Comparison of ENCODE assay signal across 8 mouse cellular contexts in the genomic region with DNA sequence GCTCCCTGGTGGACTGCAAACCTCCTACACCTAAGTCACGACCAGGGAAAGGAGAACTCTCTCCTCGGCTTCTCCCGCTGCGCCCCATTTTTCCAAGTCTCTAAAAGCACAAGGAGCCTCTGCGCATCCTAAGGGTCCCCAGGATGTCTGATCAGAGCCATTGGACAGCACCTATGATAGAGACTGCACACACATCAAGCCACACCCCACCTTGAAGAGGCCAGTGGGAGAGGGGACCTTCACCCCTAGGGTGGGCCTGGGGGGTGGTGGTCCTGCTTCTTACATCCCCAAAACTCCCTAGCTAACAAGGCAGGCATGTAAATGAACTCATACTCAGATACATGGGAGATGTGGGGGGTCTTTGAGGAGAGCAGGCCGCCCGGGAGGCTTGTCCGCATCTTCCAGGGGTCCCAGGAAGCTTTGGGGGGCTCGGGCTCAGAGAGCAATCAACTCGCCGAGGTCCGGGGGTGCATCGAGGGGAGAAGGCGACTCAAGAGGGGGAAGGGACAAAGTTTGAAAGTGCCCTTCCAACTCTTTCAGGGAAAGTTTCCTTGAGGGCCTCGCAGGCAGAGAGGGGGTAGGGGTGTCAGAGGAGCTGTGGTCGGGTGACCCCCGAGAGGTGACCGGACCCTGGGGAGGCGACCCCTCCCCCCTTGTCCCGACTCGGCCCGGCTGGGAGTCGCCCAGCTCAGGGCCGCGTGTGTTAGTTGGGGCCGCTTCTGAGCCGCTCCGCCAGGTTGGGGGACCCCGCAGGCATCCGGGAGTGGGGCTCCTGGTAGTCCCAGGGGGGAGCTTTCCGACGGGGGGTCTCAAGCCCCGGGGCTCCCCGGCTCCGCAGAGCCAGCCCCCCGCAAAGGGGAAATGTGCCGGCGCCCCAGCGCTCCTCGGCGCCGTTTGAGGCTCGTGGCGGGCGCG. TPM values are rescaled to one million over a fixed set of nuclear protein-coding genes. Genes with fewer than 3 reads are reported as not detected.
DNase-seq lines count a peak whose midpoint lies in the region; ATAC-seq lines count a peak whose summit lies in the region.

No protein-coding gene starts in this region.

- peaks cover 46% of the 10 kb centered on the region for H3K4me1 ChIP-seq in heart, embryonic 12.5 days (replicated peaks)
- H3K4me1 ChIP-seq in kidney, embryonic 15.5 days, result peaks cover 60% of the 10 kb centered on the region
- peaks cover 65% of the 10 kb centered on the region for H3K4me1 ChIP-seq in midbrain, embryonic 10.5 days

- peak; percentile 10; the same call in 1 of the 2 replicates for ATAC-seq in heart, embryonic 12.5 days (ENCODE audit: insufficient number of reproducible peaks, low FRiP score)
- no peak for ATAC-seq in kidney, embryonic 15.5 days (replicated peaks; ENCODE audit: low FRiP score)
- ATAC-seq in erythroid progenitor cell, adult 5-6 weeks (replicated peaks; ENCODE audit: low FRiP score, poor library complexity, severe bottlenecking), result no peak

- peak overlapping the region; percentile 74 for H3K4me3 ChIP-seq in heart, embryonic 12.5 days
- H3K4me3 ChIP-seq in kidney, embryonic 15.5 days (replicated peaks), result peak overlapping the region; percentile 66
- H3K4me3 ChIP-seq in midbrain, embryonic 10.5 days, result peak overlapping the region; percentile 85

- WGBS in heart, embryonic 12.5 days, result 5% methylated on average over 41 of the region's 46 CpGs
- 5% methylated on average over 45 of the region's 46 CpGs for WGBS in kidney, embryonic 15.5 days
- WGBS in midbrain, embryonic 10.5 days, result 6% methylated on average over 46 of the region's 46 CpGs

- H3K27me3 ChIP-seq in heart, embryonic 12.5 days (replicated peaks), result 0 out of 2 replicates have a peak, but pooled peaks cover 7% of the 10 kb centered on the region
- H3K27me3 ChIP-seq in kidney, embryonic 15.5 days, result no peaks in the 10 kb centered on the region
- peaks cover 40% of the 10 kb centered on the region for H3K27me3 ChIP-seq in midbrain, embryonic 10.5 days (ENCODE audit: low read depth, poor library complexity, severe bottlenecking)

- H3K4me2 ChIP-seq in heart, embryonic 12.5 days, result peak overlapping the region; percentile 96
- peak overlapping the region; percentile 97 for H3K4me2 ChIP-seq in kidney, embryonic 15.5 days

- H3K36me3 ChIP-seq in heart, embryonic 12.5 days, result no peaks in the 10 kb centered on the region
- H3K36me3 ChIP-seq in kidney, embryonic 15.5 days, result no peaks in the 10 kb centered on the region
- no peaks in the 10 kb centered on the region for H3K36me3 ChIP-seq in midbrain, embryonic 10.5 days

- peak overlapping the region; percentile 99 for H3K9ac ChIP-seq in heart, embryonic 12.5 days
- peak overlapping the region; percentile 99 for H3K9ac ChIP-seq in kidney, embryonic 15.5 days

- H3K27ac ChIP-seq in heart, embryonic 12.5 days (ENCODE audit: poor library complexity, severe bottlenecking), result peak overlapping the region; percentile 96
- peak overlapping the region; percentile 95 for H3K27ac ChIP-seq in kidney, embryonic 15.5 days
- H3K27ac ChIP-seq in midbrain, embryonic 10.5 days (replicated peaks), result peak overlapping the region; percentile 100

- no peaks in the 10 kb centered on the region for H3K9me3 ChIP-seq in heart, embryonic 12.5 days (replicated peaks)
- no peaks in the 10 kb centered on the region for H3K9me3 ChIP-seq in kidney, embryonic 15.5 days (replicated peaks)
- no peaks in the 10 kb centered on the region for H3K9me3 ChIP-seq in midbrain, embryonic 10.5 days (replicated peaks)

- peak; percentile 43 for DNase-seq in ovary, postnatal 10 days (ENCODE audit: low spot score)
- DNase-seq in ovary, adult 18-20 months (ENCODE audit: low spot score), result no peak
- peak; percentile 63 for DNase-seq in cerebellum, adult 8-10 months
- peak; percentile 55 for DNase-seq in midbrain, embryonic 10.5 days (ENCODE audit: low spot score)
- DNase-seq in right cerebral cortex, postnatal 25 days, result no peak

RNA-seq across cellular contexts. Expression of gene H1f0, which starts 0.7 kb away (rescaled TPM):
- 294 and 300 TPM in 2 replicates for polyA plus RNA-seq in heart, embryonic 12.5 days (2016; fragmentation: Nextera tagmentation; extraction: Ambion mirVana)
- 513 and 545 TPM in 2 replicates for polyA plus RNA-seq in kidney, embryonic 15.5 days (2015; fragmentation: Nextera tagmentation; extraction: Ambion mirVana)
- polyA plus RNA-seq in midbrain, embryonic 10.5 days (2016; fragmentation: Nextera tagmentation; extraction: Ambion mirVana), result 421 and 499 TPM in 2 replicates
- total RNA-seq in erythroid progenitor cell, adult 5-6 weeks (2015; ENCODE audit: low replicate concordance), result 13.7 and 21.4 TPM in 2 replicates
- 16.7 and 19.7 TPM in 2 replicates for total RNA-seq in erythroid progenitor cell, adult 5-6 weeks (2017; ENCODE audit: low replicate concordance)

RNA-seq across cellular contexts. Expression of gene Galr3, which starts 14.1 kb away (rescaled TPM):
- not detected in 2 replicates for polyA plus RNA-seq in heart, embryonic 12.5 days (2016; fragmentation: Nextera tagmentation; extraction: Ambion mirVana)
- 0.12 and 0.30 TPM in 2 replicates for polyA plus RNA-seq in kidney, embryonic 15.5 days (2015; fragmentation: Nextera tagmentation; extraction: Ambion mirVana)
- not detected in 2 replicates for polyA plus RNA-seq in midbrain, embryonic 10.5 days (2016; fragmentation: Nextera tagmentation; extraction: Ambion mirVana)
- total RNA-seq in erythroid progenitor cell, adult 5-6 weeks (2015; ENCODE audit: low replicate concordance), result not detected in 2 replicates
- not detected in 2 replicates for total RNA-seq in erythroid progenitor cell, adult 5-6 weeks (2017; ENCODE audit: low replicate concordance)

RNA-seq across cellular contexts. Expression of gene Ankrd54, which starts 35.1 kb away (rescaled TPM):
- 29.0 and 30.0 TPM in 2 replicates for polyA plus RNA-seq in heart, embryonic 12.5 days (2016; fragmentation: Nextera tagmentation; extraction: Ambion mirVana)
- 47.7 and 56.3 TPM in 2 replicates for polyA plus RNA-seq in kidney, embryonic 15.5 days (2015; fragmentation: Nextera tagmentation; extraction: Ambion mirVana)
- 65.1 and 66.6 TPM in 2 replicates for polyA plus RNA-seq in midbrain, embryonic 10.5 days (2016; fragmentation: Nextera tagmentation; extraction: Ambion mirVana)
- total RNA-seq in erythroid progenitor cell, adult 5-6 weeks (2015; ENCODE audit: low replicate concordance), result 64.9 and 75.0 TPM in 2 replicates
- 37.3 and 66.5 TPM in 2 replicates for total RNA-seq in erythroid progenitor cell, adult 5-6 weeks (2017; ENCODE audit: low replicate concordance)

RNA-seq across cellular contexts. Expression of gene Eif3l, which starts 47.4 kb away (rescaled TPM):
- 165 TPM in 2 replicates for polyA plus RNA-seq in heart, embryonic 12.5 days (2016; fragmentation: Nextera tagmentation; extraction: Ambion mirVana)
- 243 and 247 TPM in 2 replicates for polyA plus RNA-seq in kidney, embryonic 15.5 days (2015; fragmentation: Nextera tagmentation; extraction: Ambion mirVana)
- 260 and 273 TPM in 2 replicates for polyA plus RNA-seq in midbrain, embryonic 10.5 days (2016; fragmentation: Nextera tagmentation; extraction: Ambion mirVana)
- total RNA-seq in erythroid progenitor cell, adult 5-6 weeks (2015; ENCODE audit: low replicate concordance), result 50.1 and 69.2 TPM in 2 replicates
- 47.1 and 47.9 TPM in 2 replicates for total RNA-seq in erythroid progenitor cell, adult 5-6 weeks (2017; ENCODE audit: low replicate concordance)

Comparison
In these comparisons a context has a peak if more than half of its experiments do, and no peak if none do; other contexts are left out.
1. DNase-seq: peak in ovary, postnatal 10 days (single experiment), cerebellum, adult 8-10 months (single experiment) and midbrain, embryonic 10.5 days (single experiment); none in ovary, adult 18-20 months (single experiment) and right cerebral cortex, postnatal 25 days (single experiment).
2. Peak in every context shown above with its lines, with median percentiles within 50 percentile points of each other: H3K27ac ChIP-seq and H3K4me3 ChIP-seq.